Mouse (Mus musculus) CH12.LX (cell line): ENCODE results near the gene Pdhb.

ENCODE experiments used
- CTCF ChIP-seq, 2 experiments: IDR thresholded peaks in 1 of 2; conservative IDR thresholded peaks in 1 of 2; 2 replicates each; pipeline ENCODE4 v1.5.1; 2011 to 2012; ENCODE audit warnings: low read depth in 2 of 2, low read length in 2 of 2, improper control_type of control experiment in 1 of 2, inconsistent platforms in 1 of 2, mild to moderate bottlenecking in 1 of 2, moderate library complexity in 1 of 2
- ELF1 ChIP-seq: IDR thresholded peaks from 2 replicates; pipeline ENCODE4 v1.6.1; 2014; ENCODE audit warnings: low read depth, mild to moderate bottlenecking, inconsistent platforms, low read length, improper control_type of control experiment
- RCOR1 ChIP-seq: conservative IDR thresholded peaks from 2 replicates; pipeline ENCODE4 v1.6.1; 2012; ENCODE audit warnings: low read depth, mild to moderate bottlenecking, inconsistent platforms, low read length, improper control_type of control experiment
- UBTF ChIP-seq: IDR thresholded peaks from 2 replicates; pipeline ENCODE4 v1.6.1; 2012; ENCODE audit warnings: low read depth, mild to moderate bottlenecking, inconsistent platforms, low read length, improper control_type of control experiment, moderate library complexity
- USF1 ChIP-seq: IDR thresholded peaks from 2 replicates; pipeline ENCODE4 v1.6.1; 2014; ENCODE audit warnings: low read depth, mild to moderate bottlenecking, inconsistent platforms, low read length, improper control_type of control experiment
- ZMIZ1 ChIP-seq: IDR thresholded peaks from 2 replicates; pipeline ENCODE4 v1.6.1; 2012; ENCODE audit warnings: low read depth, mild to moderate bottlenecking, inconsistent platforms, low read length, improper control_type of control experiment
- ZNF384 ChIP-seq: IDR thresholded peaks from 2 replicates; pipeline ENCODE4 v1.6.1; 2012; ENCODE audit warnings: low read depth, low read length, improper control_type of control experiment, inconsistent platforms

DNA sequence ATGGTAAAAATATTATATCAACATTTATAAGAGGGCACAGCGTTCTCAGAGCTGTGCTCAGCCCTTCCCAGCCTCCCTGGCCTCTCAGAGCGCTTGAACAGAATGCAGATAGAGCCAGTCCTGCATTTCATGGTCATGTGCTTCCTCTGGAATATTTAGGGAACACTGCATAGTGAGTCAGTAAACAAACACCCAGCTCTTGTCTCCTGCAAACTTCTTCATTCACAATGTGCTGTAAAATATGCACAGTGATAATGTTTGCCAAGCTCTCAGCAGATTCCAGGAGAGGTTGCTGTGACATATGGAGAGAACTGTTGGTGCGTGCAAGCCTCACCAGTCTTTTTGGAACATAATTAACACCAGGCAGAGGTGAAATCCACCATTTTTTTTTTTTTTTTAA lies 37.7 kb downstream of the Pdhb start:
- TF ChIP-seq UBTF (no peak), ELF1 (no peak), CTCF (conservative IDR thresholded peaks at IDR 0.05 in 1 of 2, IDR thresholded peaks at IDR 0.05 in 1 of 2; ENCODE audit: low read depth in 2 of 2, low read length in 2 of 2) (no peak), RCOR1 (no peak), USF1 (no peak), ZNF384 (no peak), ZMIZ1 (no peak)
